Mouse (Mus musculus): ENCODE data around the gene Gm20388. TPM values are rescaled to one million over a fixed set of nuclear protein-coding genes. Genes with fewer than 3 reads are reported as not detected.
"Not testable (repeated sequence)": the region's sequence is repeated elsewhere in the genome, so short reads cannot be mapped to it uniquely, and the experiment has no call there.

Gene Gm20388
- polyA plus RNA-seq, 1 experiment from 2014 or later = not detected

GRCm38 (mm10) chr8:122622727-122623126 lies 2712.1 kb downstream of the Gm20388 start, which contains the start of gene Pabpn1l:
Gene Pabpn1l, minus strand, starts transcription at chr8:122622739.
- no peak within 1 kb of the TSS for H3K27ac ChIP-seq
- H3K27me3 ChIP-seq = peaks cover 7% of the 10 kb centered on the region; the same call in 1 of the 2 replicates
- H3K4me3 ChIP-seq = no peak within 1 kb of the TSS
- H3K36me3 ChIP-seq = no peaks in the 10 kb centered on the region
- 55% methylated on average over 6 of the region's 6 CpGs for WGBS
- H3K4me2 ChIP-seq (replicated peaks) = no peak within 1 kb of the TSS
- no peak for ATAC-seq (ENCODE audit: insufficient number of reproducible peaks, insufficient read depth, low FRiP score, low TSS enrichment)
- H3K9me3 ChIP-seq = no peaks in the 10 kb centered on the region
- H3K9ac ChIP-seq = no peak within 1 kb of the TSS
- peaks cover 14% of the 10 kb centered on the region for H3K4me1 ChIP-seq

GRCm38 (mm10) chr8:122623844-122624642 lies 2713.4 kb downstream of the Gm20388 start:
- WGBS = 89% methylated on average over 17 of the region's 17 CpGs
- H3K4me3 ChIP-seq = no peak overlapping the region
- H3K27ac ChIP-seq = no peak overlapping the region
- no peak overlapping the region for H3K4me2 ChIP-seq (replicated peaks)
- ATAC-seq (ENCODE audit: insufficient number of reproducible peaks, insufficient read depth, low FRiP score, low TSS enrichment) = no peak
- peaks cover 8% of the 10 kb centered on the region; the same call in 1 of the 2 replicates for H3K27me3 ChIP-seq
- no peaks in the 10 kb centered on the region for H3K36me3 ChIP-seq
- H3K4me1 ChIP-seq = peaks cover 9% of the 10 kb centered on the region
- H3K9ac ChIP-seq = no peak overlapping the region
- H3K9me3 ChIP-seq = no peaks in the 10 kb centered on the region

GRCm38 (mm10) chr8:122624653-122625052 lies 2714.0 kb downstream of the Gm20388 start:
- Histone ChIP-seq H3K4me1 (peaks cover 5% of the 10 kb centered on the region), H3K9ac (no peak overlapping the region), H3K4me2 (replicated peaks) (no peak overlapping the region), H3K27ac (no peak overlapping the region), H3K36me3 (no peaks in the 10 kb centered on the region), H3K4me3 (no peak overlapping the region), H3K27me3 (peaks cover 8% of the 10 kb centered on the region; the same call in 1 of the 2 replicates), H3K9me3 (no peaks in the 10 kb centered on the region)
- WGBS = 66% methylated on average over 5 of the region's 5 CpGs
- no peak for ATAC-seq (ENCODE audit: insufficient number of reproducible peaks, insufficient read depth, low FRiP score, low TSS enrichment)

GRCm38 (mm10) chr8:122625811-122626210 lies 2715.2 kb downstream of the Gm20388 start:
- no peak overlapping the region for H3K27ac ChIP-seq
- no peak overlapping the region for H3K4me2 ChIP-seq (replicated peaks)
- 74% methylated on average over 9 of the region's 9 CpGs for WGBS
- H3K27me3 ChIP-seq = peaks cover 15% of the 10 kb centered on the region; the same call in 1 of the 2 replicates
- no peaks in the 10 kb centered on the region for H3K36me3 ChIP-seq
- no peak overlapping the region for H3K9ac ChIP-seq
- H3K4me3 ChIP-seq = no peak overlapping the region
- H3K9me3 ChIP-seq = no peaks in the 10 kb centered on the region
- ATAC-seq (ENCODE audit: insufficient number of reproducible peaks, insufficient read depth, low FRiP score, low TSS enrichment) = no peak
- 0 out of 2 replicates have a peak, but pooled peaks cover 7% of the 10 kb centered on the region for H3K4me1 ChIP-seq

GRCm38 (mm10) chr8:122626896-122627295 lies 2716.3 kb downstream of the Gm20388 start:
- Histone ChIP-seq H3K9ac (no peak overlapping the region), H3K27ac (no peak overlapping the region), H3K4me1 (0 out of 2 replicates have a peak, but pooled peaks cover 8% of the 10 kb centered on the region), H3K27me3 (peaks cover 16% of the 10 kb centered on the region; the same call in 1 of the 2 replicates), H3K9me3 (no peaks in the 10 kb centered on the region), H3K4me2 (replicated peaks) (no peak overlapping the region), H3K36me3 (no peaks in the 10 kb centered on the region), H3K4me3 (no peak overlapping the region)
- ATAC-seq (ENCODE audit: insufficient number of reproducible peaks, insufficient read depth, low FRiP score, low TSS enrichment) = no peak
- 76% methylated on average over 2 of the region's 2 CpGs for WGBS

- Histone ChIP-seq H3K9ac (no peak overlapping the region), H3K9me3 (no peaks in the 10 kb centered on the region), H3K27me3 (peaks cover 16% of the 10 kb centered on the region; the same call in 1 of the 2 replicates), H3K4me2 (replicated peaks) (no peak overlapping the region), H3K36me3 (no peaks in the 10 kb centered on the region), H3K27ac (no peak overlapping the region), H3K4me1 (0 out of 2 replicates have a peak, but pooled peaks cover 8% of the 10 kb centered on the region), H3K4me3 (no peak overlapping the region)
- no peak for ATAC-seq (ENCODE audit: insufficient number of reproducible peaks, insufficient read depth, low FRiP score, low TSS enrichment)
- 30% methylated on average over 10 of the region's 10 CpGs for WGBS
Measured at GRCm38 (mm10) chr8:122629388-122629787, 2718.7 kb downstream of the Gm20388 start.

- WGBS = 46% methylated on average over 22 of the region's 22 CpGs
- Histone ChIP-seq H3K4me3 (peak overlapping the region; percentile 6), H3K4me1 (peaks cover 8% of the 10 kb centered on the region; the same call in 1 of the 2 replicates), H3K27ac (no peak overlapping the region), H3K9ac (peak overlapping the region; percentile 27; the same call in 1 of the 2 replicates), H3K27me3 (peaks cover 16% of the 10 kb centered on the region; the same call in 1 of the 2 replicates), H3K4me2 (replicated peaks) (peak overlapping the region; percentile 26), H3K9me3 (no peaks in the 10 kb centered on the region), H3K36me3 (no peaks in the 10 kb centered on the region)
- no peak for ATAC-seq (ENCODE audit: insufficient number of reproducible peaks, insufficient read depth, low FRiP score, low TSS enrichment)
Measured at GRCm38 (mm10) chr8:122630696-122631095, 2720.1 kb downstream of the Gm20388 start.

GRCm38 (mm10) chr8:122632134-122632533 lies 2721.5 kb downstream of the Gm20388 start:
- not testable (repeated sequence) for H3K36me3 ChIP-seq; H3K27ac ChIP-seq; ATAC-seq (ENCODE audit: insufficient number of reproducible peaks, insufficient read depth, low FRiP score, low TSS enrichment); H3K9ac ChIP-seq; H3K4me3 ChIP-seq; H3K4me2 ChIP-seq (replicated peaks); H3K9me3 ChIP-seq
- H3K4me1 ChIP-seq = peaks cover 19% of the 10 kb centered on the region; the same call in 1 of the 2 replicates
- WGBS = 73% methylated on average over 3 of the region's 3 CpGs
- peaks cover 11% of the 10 kb centered on the region; the same call in 1 of the 2 replicates for H3K27me3 ChIP-seq

- Histone ChIP-seq H3K9ac (no peak overlapping the region), H3K4me2 (replicated peaks) (no peak overlapping the region), H3K4me3 (no peak overlapping the region), H3K27me3 (0 out of 2 replicates have a peak, but pooled peaks cover 8% of the 10 kb centered on the region), H3K36me3 (no peaks in the 10 kb centered on the region), H3K27ac (no peak overlapping the region), H3K4me1 (peaks cover 19% of the 10 kb centered on the region; the same call in 1 of the 2 replicates), H3K9me3 (no peaks in the 10 kb centered on the region)
- WGBS = 92% methylated on average over 14 of the region's 14 CpGs
- no peak for ATAC-seq (ENCODE audit: insufficient number of reproducible peaks, insufficient read depth, low FRiP score, low TSS enrichment)
Measured at GRCm38 (mm10) chr8:122633205-122633604, 2722.6 kb downstream of the Gm20388 start.

GRCm38 (mm10) chr8:122635878-122636802 lies 2725.5 kb downstream of the Gm20388 start:
- Histone ChIP-seq H3K36me3 (no peaks in the 10 kb centered on the region), H3K4me3 (no peak overlapping the region), H3K27ac (0 out of 2 replicates have a peak overlapping the region, but pooled peaks have one; percentile 3), H3K4me2 (replicated peaks) (no peak overlapping the region), H3K4me1 (peaks cover 36% of the 10 kb centered on the region), H3K9ac (no peak overlapping the region), H3K9me3 (no peaks in the 10 kb centered on the region), H3K27me3 (no peaks in the 10 kb centered on the region)
- no peak for ATAC-seq (ENCODE audit: insufficient number of reproducible peaks, insufficient read depth, low FRiP score, low TSS enrichment)
- WGBS = 64% methylated on average over 14 of the region's 14 CpGs

GRCm38 (mm10) chr8:122636803-122637175 lies 2726.1 kb downstream of the Gm20388 start:
- WGBS = 61% methylated on average over 9 of the region's 9 CpGs
- no peak for ATAC-seq (ENCODE audit: insufficient number of reproducible peaks, insufficient read depth, low FRiP score, low TSS enrichment)
- Histone ChIP-seq H3K4me2 (replicated peaks) (no peak overlapping the region), H3K27me3 (no peaks in the 10 kb centered on the region), H3K9me3 (no peaks in the 10 kb centered on the region), H3K4me1 (peaks cover 36% of the 10 kb centered on the region), H3K36me3 (no peaks in the 10 kb centered on the region), H3K27ac (no peak overlapping the region), H3K9ac (no peak overlapping the region), H3K4me3 (no peak overlapping the region)
